Mouse (Mus musculus): Measurements from ENCODE around the gene Usp2.
"Not testable (repeated sequence)": the region's sequence is repeated elsewhere in the genome, so short reads cannot be mapped to it uniquely, and the experiment has no call there.

Usp2 gene

GRCm38 (mm10) chr9:44088877-44089608, 22.2 kb downstream of the Usp2 start:
- ATAC-seq (ENCODE audit: low TSS enrichment) = no peak

DNA sequence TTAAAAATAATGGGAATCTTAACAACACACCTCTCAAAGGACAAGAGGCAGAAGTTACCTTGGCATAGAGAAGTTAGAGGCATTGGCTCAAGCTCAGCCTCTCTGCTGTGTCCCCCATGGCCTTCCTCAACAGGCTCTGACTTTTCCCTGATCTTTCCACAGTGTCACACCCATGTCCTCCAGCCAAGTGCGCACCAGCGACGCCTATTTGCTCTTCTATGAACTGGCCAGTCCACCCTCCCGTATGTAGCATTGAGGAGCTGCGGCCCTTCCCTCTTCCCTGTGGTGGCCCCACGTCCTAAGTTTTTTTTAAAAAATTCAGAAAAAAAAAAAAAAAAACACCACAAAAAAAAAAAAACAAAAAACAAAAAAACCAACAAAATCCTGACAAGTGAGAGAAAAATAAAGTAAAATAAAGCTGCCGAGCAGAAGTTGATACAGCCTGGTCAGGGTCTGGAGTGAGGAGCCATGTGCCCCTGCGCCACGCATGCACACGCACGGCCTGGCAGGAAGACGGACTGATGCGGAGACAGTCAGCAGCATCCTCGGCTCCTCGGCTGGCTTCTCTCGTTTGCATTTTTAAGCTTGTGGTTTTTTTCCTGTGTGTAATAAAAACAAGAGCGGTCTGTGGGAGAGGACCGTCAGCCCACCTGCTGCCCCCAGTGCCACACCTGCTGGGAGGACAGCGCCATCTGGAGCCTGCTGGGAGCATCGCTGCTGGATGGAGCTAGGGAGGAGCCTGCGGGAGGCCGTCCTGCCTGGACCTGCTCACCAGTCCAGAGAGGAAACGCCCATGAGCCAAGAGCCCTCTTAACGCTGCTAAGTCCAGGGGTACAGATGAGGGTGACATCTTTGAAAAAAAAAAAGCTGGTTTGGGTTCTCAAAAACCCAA, 27.0 kb downstream of the Usp2 start:
- peak; percentile 47 for ATAC-seq (ENCODE audit: low TSS enrichment)

- no peak for ATAC-seq (ENCODE audit: low TSS enrichment)
Observed at GRCm38 (mm10) chr9:44094737-44095136, 27.9 kb downstream of the Usp2 start.

- ATAC-seq (ENCODE audit: low TSS enrichment) = no peak
Observed at GRCm38 (mm10) chr9:44095781-44096180, 29.0 kb downstream of the Usp2 start.

DNA sequence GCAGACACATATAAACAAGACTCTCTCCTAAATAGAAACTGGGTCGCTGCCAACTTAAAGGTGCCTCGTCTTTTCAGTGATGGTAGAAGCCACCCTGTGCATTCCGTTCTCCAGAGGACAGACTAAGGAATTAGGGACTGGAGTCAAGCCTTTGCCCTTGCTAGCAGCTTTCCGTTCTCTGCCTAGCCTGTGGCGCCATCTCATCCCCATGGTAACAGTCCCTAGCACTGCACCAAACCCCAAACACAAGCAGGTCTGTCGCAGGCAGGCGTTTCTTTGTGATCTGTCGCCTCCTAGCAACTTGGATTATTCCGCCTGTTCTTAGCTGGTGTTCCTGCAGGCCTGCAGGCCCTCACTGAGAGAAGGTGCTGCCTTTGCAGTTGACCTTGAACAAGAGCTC, 29.7 kb downstream of the Usp2 start:
- ATAC-seq (ENCODE audit: low TSS enrichment) = peak; percentile 44

DNA sequence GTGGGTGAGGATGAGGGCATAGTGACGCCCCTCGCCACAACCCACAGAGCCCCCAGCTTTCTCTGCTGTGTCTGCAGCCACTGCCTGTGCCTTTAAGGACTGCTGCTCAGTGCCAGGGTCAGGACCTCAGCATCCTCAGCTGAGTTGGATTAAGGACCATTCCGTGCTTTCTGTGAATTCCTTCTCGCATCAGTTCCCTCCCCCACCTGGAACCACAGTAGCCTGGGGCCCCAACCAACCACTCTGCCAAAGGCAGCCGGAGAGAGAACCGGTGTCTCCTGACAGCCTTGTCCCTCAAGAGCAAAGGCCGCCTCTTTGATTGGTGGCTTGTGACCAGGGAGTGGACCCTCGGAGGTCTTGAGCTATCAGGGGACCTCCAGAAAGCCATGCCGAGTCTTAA, 34.7 kb downstream of the Usp2 start, which contains the start of gene Mfrp:
Gene Mfrp (plus strand): TSS at position 240 of the 400 bp plus-strand sequence.
- ATAC-seq (ENCODE audit: low TSS enrichment) = no peak

- ATAC-seq (ENCODE audit: low TSS enrichment) = no peak
Observed at GRCm38 (mm10) chr9:44104881-44105280, 38.1 kb downstream of the Usp2 start.

DNA sequence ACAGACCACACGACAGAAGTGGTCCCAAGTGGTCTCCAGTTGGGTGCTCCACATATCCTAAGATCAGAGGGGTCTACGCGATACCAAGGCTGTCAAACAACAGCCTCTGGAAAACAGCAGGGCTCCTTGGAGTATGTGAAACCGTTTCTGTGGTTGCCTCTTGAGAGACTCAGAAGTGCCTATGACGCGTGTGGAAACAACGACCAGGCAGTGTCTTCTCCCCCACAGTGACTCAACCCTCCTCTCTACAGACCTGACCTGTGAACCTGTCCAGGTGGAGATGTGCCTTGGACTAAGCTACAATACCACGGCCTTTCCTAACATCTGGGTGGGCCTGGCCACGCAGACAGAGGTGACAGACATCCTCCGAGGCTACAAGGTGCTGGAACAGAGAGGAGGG, 39.0 kb downstream of the Usp2 start:
- no peak for ATAC-seq (ENCODE audit: low TSS enrichment)

DNA sequence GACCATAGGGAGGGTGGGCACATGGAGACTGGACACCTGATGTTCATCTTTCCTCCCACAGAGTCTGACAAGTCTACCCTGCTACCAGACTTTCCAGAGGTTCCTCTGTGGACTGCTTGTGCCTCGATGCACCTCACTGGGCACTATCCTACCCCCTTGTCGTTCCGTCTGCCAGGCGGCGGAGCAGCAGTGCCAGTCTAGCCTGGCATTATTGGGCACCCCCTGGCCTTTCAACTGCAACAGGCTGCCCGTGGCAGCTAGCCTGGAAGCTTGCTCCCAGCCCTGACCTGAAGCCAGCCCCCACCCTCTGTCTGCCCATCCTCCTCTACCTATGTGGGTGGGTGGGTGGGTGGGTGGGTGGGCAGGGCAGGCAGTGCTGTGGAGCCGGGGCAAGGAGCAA, 39.4 kb downstream of the Usp2 start:
- ATAC-seq (ENCODE audit: low TSS enrichment) = no peak

DNA sequence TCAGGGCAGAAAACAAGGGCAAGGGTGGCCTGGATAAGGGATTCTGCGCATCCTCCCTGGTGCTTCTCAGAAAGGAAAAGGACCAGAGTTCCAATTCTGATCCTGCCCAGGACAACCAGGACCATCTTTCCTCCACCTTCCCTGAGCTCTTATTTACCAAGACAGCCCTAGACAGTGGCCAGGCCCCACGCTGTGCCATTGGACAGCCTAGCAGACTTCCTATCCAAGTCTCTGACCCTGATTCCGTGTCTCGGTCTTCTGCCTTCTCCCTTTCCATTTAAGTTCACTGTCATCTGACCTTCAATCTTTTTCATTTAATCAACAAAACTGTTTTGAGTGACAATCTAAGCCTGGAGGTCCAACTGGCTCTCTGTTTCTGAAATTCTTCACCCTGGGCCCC, 39.8 kb downstream of the Usp2 start:
- no peak for ATAC-seq (ENCODE audit: low TSS enrichment)

GRCm38 (mm10) chr9:44107110-44107509, 40.3 kb downstream of the Usp2 start, which contains the start of gene C1qtnf5:
Gene C1qtnf5 (plus strand): TSS chr9:44107245.
- ATAC-seq (ENCODE audit: low TSS enrichment) = peak; percentile 44

DNA sequence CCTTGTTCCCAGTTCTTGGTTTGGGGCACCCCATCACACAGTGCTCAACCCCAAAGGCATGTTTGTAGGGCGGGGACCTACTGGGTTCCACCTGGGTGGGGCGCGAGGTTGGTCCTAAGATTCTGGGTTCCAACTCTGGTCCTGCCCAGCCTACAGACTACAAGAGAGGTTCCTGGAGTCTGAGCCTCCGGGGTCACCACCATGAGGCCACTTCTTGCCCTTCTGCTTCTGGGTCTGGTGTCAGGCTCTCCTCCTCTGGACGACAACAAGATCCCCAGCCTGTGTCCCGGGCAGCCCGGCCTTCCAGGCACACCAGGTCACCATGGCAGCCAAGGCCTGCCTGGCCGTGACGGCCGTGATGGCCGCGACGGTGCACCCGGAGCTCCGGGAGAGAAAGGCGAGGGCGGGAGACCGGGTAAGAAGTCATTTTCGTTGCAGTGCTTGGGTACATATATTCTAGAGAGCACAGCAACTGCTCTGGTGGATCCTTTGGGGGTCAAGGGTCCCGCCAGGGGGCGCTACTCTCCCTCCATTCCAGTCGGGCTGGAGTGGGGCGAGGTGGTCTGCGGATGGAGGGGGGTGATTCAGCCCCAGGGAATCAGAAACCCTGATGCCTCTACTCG, 40.8 kb downstream of the Usp2 start:
- no peak for ATAC-seq (ENCODE audit: low TSS enrichment)

DNA sequence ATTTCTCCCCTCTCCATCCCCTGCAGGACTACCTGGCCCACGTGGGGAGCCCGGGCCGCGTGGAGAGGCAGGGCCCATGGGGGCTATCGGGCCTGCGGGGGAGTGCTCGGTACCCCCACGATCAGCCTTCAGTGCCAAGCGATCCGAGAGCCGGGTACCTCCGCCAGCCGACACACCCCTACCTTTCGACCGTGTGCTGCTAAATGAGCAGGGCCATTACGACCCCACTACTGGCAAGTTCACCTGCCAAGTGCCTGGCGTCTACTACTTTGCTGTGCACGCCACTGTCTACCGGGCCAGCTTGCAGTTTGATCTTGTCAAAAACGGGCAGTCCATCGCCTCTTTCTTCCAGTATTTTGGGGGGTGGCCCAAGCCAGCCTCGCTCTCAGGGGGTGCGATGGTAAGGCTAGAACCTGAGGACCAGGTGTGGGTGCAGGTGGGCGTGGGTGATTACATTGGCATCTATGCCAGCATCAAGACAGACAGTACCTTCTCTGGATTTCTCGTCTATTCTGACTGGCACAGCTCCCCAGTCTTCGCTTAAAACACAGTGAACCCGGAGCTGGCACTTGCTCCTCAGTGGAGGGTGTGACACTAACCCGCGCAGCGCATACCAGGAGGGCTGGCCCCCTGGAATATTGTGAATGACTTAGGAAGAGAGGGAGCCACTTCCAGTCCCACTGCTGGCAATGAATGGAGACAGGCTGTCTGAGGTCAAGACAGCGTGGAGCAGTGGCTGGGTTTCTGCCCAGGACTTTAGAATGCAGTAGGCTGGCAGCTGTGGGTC, 41.6 kb downstream of the Usp2 start:
- no peak for ATAC-seq (ENCODE audit: low TSS enrichment)

- ATAC-seq (ENCODE audit: low TSS enrichment) = no peak
Observed at GRCm38 (mm10) chr9:44109360-44110095, 42.7 kb downstream of the Usp2 start.

DNA sequence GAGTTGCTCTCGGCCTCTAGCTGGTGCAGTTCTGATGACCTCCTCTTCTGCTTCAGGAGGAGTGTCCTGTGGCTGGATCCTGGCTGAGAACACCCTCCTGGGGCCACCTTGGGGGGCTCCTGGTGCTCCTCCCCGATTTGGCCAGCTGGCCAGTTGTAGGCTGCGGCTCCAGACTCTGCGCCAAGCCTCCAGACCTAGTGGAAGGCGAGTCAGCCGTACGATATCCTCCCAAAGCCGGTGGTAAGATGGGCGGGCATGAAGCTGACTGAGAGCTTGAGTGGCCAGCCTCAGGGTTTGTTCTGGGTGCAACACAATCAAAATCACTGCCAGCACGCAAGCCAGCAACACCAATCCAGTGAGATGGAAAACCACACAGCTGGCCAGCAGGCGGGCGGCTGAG, 45.1 kb downstream of the Usp2 start:
- not testable (repeated sequence) for ATAC-seq (ENCODE audit: low TSS enrichment)

GRCm38 (mm10) chr9:44113105-44113789, 46.4 kb downstream of the Usp2 start, which contains the start of the genes Gm49380 and Rnf26:
Gene Gm49380 (minus strand): TSS chr9:44113500.
Gene Rnf26 (minus strand): TSS chr9:44113517.
- ATAC-seq (ENCODE audit: low TSS enrichment) = peak; percentile 97

- no peak for ATAC-seq (ENCODE audit: low TSS enrichment)
Observed at GRCm38 (mm10) chr9:44114453-44114852, 47.6 kb downstream of the Usp2 start.

GRCm38 (mm10) chr9:44115599-44115998, 48.8 kb downstream of the Usp2 start:
- no peak for ATAC-seq (ENCODE audit: low TSS enrichment)

- no peak for ATAC-seq (ENCODE audit: low TSS enrichment)
Observed at GRCm38 (mm10) chr9:44116182-44116581, 49.4 kb downstream of the Usp2 start.

DNA sequence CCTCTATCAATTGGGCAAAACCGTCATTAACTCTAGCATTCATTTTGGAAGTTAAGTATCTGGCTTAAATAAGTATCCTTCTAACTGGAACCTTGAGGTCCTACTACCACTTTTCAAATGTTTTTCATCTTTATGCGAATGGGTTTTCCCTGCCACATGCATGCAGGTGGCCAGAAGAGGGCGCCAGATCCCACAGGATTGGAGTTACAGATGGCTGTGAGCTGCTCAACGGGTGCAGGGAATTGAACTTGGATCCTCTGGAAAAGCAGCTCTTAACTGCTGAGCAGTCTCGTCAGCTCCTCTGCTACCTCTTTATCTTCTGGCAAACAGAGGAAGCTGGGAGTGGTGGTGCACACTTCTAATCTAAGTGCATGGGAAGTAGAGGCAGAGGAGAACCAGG, 52.2 kb downstream of the Usp2 start:
- no peak for ATAC-seq (ENCODE audit: low TSS enrichment)
